Mouse (Mus musculus): ENCODE measurements around the gene Ndrg4. TPM values are rescaled to one million over a fixed set of nuclear protein-coding genes. Genes with fewer than 3 reads are reported as not detected.
"Not testable (repeated sequence)": the region's sequence is repeated elsewhere in the genome, so short reads cannot be mapped to it uniquely, and the experiment has no call there.

Ndrg4 gene
- polyA plus RNA-seq, 1 experiment from 2014 or later: 22.6 TPM

DNA sequence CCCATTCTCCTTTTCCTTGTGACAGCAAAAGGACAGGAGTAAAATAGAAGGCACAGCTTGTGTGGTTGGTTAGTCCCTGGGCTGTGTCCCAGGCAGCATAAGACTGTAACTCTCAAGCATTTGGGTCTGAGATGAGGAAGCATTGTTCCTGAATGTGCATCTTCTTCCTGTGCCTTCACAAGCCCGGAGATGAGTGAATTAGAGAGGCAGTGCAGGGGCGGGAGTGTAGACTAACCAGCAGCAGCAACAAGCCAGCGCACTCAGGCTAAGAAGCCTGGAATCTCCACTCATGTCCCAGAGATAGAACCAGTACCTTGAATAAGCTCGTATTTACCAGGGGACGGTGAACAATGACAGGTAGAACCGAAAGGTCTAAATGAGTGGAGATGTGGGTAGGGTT lies 15.2 kb upstream of the Ndrg4 start:
- H3K4me1 ChIP-seq: no peaks in the 10 kb centered on the region
- H3K9me3 ChIP-seq: no peaks in the 10 kb centered on the region
- no peak overlapping the region for H3K4me3 ChIP-seq
- WGBS: 86% methylated on average over 6 of the region's 6 CpGs
- H3K27ac ChIP-seq: no peak overlapping the region
- no peak for ATAC-seq (ENCODE audit: insufficient number of reproducible peaks, low FRiP score, low TSS enrichment, low read depth)
- no peaks in the 10 kb centered on the region for H3K36me3 ChIP-seq
- H3K9ac ChIP-seq: no peak overlapping the region
- no peak overlapping the region for H3K4me2 ChIP-seq
- H3K27me3 ChIP-seq: no peaks in the 10 kb centered on the region

DNA sequence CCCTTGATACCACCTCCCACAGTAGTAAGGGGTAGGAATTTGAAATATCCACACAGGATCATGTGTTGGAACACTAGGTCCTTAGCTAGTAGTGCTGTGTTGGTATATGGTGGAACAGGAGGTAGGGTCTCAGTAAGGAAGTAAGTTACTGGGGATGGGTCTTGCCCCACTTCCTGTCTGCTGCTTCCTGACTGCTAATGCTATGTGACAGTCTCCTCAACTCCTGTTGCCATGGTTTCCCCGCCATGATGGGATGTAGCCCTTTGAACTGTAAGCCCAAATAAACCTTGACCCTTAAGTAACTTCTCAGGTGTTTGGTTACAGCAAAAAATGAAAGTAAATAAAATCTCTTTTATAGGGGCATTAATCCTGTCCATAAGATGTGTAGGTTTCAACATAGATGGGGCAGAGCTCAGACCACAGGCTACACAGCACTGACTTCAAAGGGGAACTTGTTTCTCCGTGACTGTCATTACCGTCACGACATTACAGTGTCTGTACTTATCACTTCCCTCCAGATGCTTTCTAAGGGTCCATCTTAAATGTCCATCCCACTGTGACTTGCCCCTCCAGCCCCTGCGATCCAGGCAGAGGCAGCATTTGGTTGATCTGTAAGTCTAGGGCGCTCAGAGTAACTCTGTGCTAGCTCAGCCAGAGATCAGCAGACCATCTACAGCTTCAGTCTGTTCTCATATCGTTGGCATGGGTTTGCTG lies 13.7 kb upstream of the Ndrg4 start:
- H3K4me1 ChIP-seq: no peaks in the 10 kb centered on the region
- H3K36me3 ChIP-seq: no peaks in the 10 kb centered on the region
- H3K27ac ChIP-seq: no peak overlapping the region
- 71% methylated on average over 7 of the region's 7 CpGs for WGBS
- H3K4me3 ChIP-seq: no peak overlapping the region
- no peaks in the 10 kb centered on the region for H3K9me3 ChIP-seq
- H3K27me3 ChIP-seq: no peaks in the 10 kb centered on the region
- no peak overlapping the region for H3K9ac ChIP-seq
- ATAC-seq (ENCODE audit: insufficient number of reproducible peaks, low FRiP score, low TSS enrichment, low read depth): no peak
- H3K4me2 ChIP-seq: no peak overlapping the region

DNA sequence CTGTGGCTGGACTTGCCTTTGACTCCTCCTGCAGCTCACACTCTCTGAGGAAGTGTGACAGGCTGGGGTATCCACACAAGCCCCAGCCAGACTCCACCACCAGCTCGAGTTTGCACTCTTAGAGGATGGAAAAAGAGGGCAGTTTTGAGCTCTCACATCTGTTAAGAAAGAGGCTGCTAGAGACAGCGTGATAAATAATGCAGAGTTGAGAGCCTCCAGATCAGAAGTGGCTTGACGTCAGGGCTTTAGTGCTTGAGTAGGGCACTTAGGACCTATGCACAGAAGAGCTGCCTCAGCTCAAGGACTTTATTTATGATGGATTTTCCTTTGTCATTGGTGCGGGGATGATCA lies 13.2 kb upstream of the Ndrg4 start:
- no peaks in the 10 kb centered on the region for H3K9me3 ChIP-seq
- no peak for ATAC-seq (ENCODE audit: insufficient number of reproducible peaks, low FRiP score, low TSS enrichment, low read depth)
- H3K9ac ChIP-seq: no peak overlapping the region
- H3K27me3 ChIP-seq: no peaks in the 10 kb centered on the region
- no peaks in the 10 kb centered on the region for H3K4me1 ChIP-seq
- H3K4me2 ChIP-seq: no peak overlapping the region
- no peaks in the 10 kb centered on the region for H3K36me3 ChIP-seq
- H3K27ac ChIP-seq: no peak overlapping the region
- H3K4me3 ChIP-seq: no peak overlapping the region
- 63% methylated on average over 4 of the region's 4 CpGs for WGBS

DNA sequence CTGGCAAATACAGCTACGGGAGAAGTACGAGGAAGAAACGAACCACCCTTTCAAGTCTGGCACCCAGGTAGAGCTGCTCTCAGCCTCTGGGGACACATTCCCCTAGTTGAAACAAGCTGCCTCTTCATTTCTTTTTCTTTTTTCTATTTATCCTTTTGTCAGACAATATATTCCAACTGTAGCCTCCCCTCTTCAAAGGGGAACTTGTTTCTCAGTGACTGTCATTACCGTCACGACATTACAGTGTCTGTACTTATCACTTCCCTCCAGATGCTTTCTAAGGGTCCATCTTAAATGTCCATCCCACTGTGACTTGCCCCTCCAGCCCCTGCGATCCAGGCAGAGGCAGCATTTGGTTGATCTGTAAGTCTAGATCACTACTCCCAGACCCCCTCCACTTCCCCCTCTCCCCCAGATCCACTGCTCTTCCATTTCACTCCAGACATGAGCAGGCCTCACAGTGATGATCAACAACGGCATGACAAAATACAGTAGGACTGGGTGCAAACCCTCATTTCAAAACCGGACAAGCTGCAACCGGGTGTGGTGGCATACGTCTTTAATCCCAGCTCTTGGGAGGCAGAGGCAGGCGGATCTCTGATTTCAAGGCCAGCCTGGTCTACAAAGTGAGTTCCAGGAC lies 10.8 kb upstream of the Ndrg4 start:
- not testable (repeated sequence) for H3K4me1 ChIP-seq; H3K9ac ChIP-seq; H3K27me3 ChIP-seq; H3K4me2 ChIP-seq; H3K4me3 ChIP-seq; H3K27ac ChIP-seq; H3K9me3 ChIP-seq; ATAC-seq (ENCODE audit: insufficient number of reproducible peaks, low FRiP score, low TSS enrichment, low read depth); H3K36me3 ChIP-seq
- 92% methylated on average over 11 of the region's 11 CpGs for WGBS

DNA sequence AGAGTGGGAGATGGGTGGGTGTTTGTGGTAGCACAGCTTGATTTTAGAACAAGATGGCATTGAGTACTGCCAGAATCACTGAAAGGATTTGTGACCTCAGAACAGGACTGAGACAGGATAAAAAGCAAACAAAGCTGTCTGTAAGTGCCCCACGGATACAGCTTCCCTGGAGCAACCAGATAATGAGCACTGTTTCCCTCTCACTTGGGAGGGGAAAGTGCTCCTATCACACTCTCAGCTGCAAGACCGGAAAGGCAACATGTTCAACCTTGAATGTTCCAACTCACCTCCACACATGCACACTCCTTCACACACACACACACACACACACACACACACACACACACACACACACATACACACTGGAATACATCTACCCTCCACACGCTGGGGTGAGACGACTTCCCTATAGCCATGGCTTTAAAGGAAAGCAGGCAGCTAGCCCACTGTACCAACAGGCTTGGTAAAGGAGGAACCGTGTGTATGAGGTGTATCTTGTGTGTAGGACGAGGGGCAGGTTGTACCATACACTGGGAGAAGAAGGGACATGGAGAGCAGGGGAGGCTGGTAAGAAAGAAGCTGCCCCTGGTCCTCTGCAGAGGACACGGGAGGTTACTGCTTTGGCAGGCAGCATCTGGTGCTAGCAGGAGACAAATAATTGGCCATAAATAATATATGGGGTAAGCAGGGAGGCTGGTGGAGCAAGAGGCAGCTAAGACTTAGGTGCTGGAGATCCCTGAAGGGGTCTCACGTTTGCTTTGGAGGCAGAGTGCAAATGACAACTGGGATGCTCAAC lies 8.4 kb upstream of the Ndrg4 start:
- Histone ChIP-seq H3K36me3 (no peaks in the 10 kb centered on the region), H3K4me2 (no peak overlapping the region), H3K4me3 (no peak overlapping the region), H3K27me3 (peaks cover 11% of the 10 kb centered on the region), H3K4me1 (no peaks in the 10 kb centered on the region), H3K9me3 (no peaks in the 10 kb centered on the region), H3K9ac (no peak overlapping the region), H3K27ac (no peak overlapping the region)
- ATAC-seq (ENCODE audit: insufficient number of reproducible peaks, low FRiP score, low TSS enrichment, low read depth): no peak
- whole genome bisulfite sequencing: 39% methylated on average over 8 of the region's 8 CpGs

DNA sequence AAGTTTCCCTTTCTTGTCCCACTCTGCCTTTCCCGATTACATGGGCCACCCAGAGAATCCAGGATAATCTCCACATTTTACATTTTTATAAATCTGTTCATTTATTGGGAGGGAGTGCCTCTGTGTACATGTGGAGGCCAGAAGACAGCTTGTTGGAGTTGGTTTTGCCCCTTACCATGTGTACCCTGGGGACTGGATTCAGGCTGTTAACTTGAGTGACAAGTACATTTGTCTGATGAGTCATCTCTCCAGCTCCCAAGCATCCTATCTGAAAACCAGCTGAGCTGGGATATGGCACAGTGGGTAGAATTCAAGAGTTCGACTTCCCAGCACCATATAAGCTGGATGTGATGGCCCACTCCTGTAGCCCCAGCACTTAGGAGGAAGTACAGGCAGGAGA lies 6.8 kb upstream of the Ndrg4 start:
- Histone ChIP-seq H3K4me3 (no peak overlapping the region), H3K27me3 (peaks cover 25% of the 10 kb centered on the region), H3K9ac (no peak overlapping the region), H3K27ac (no peak overlapping the region), H3K36me3 (no peaks in the 10 kb centered on the region), H3K9me3 (no peaks in the 10 kb centered on the region), H3K4me1 (no peaks in the 10 kb centered on the region), H3K4me2 (no peak overlapping the region)
- WGBS: 68% methylated on average over 2 of the region's 2 CpGs
- ATAC-seq (ENCODE audit: insufficient number of reproducible peaks, low FRiP score, low TSS enrichment, low read depth): no peak

DNA sequence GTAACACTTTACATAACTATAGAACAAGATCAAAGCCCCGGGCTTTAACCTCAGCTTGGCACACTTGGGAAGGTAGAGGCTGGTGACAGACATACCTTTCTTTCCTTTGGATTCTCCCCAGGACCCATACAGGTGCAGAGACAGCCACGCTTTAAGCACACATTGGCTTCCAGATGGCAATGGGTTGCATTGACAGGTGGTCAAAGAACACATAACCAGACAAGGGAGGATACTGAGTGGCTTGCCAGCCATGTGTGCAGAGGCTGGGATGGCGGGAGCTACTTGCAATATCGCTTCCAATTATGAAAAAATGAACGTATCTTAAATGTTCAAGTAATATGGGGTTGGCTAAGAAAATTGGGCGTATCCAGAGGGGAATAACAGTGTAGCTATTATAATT lies 4.9 kb upstream of the Ndrg4 start:
- no peak overlapping the region for H3K4me3 ChIP-seq

DNA sequence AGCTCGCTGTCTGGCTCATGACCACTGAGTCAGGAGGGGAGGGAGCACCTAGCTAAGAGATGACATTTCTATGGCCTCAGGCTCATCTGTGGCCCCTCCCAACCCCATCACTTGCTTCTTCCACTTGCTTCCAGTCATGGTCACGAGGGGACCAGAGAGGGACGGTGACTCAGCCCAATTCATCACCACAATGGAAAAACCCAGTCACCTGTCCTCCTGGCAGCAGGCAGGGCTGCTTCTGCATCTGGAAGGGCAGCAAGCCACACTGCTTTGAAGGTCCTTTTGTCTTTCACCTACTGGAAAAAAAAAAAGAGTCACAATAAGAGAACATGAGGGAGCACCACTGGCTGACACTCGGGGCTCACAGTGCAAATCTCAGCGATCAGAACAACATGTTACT lies 4.0 kb upstream of the Ndrg4 start:
- H3K27ac ChIP-seq: no peak overlapping the region
- H3K9ac ChIP-seq: no peak overlapping the region
- peaks cover 53% of the 10 kb centered on the region for H3K27me3 ChIP-seq
- no peak overlapping the region for H3K4me3 ChIP-seq
- no peak for ATAC-seq (ENCODE audit: insufficient number of reproducible peaks, low FRiP score, low TSS enrichment, low read depth)
- no peak overlapping the region for H3K4me2 ChIP-seq
- peaks cover 7% of the 10 kb centered on the region for H3K4me1 ChIP-seq
- H3K36me3 ChIP-seq: no peaks in the 10 kb centered on the region
- H3K9me3 ChIP-seq: no peaks in the 10 kb centered on the region
- 67% methylated on average over 5 of the region's 5 CpGs for WGBS

More for the DNA sequence above, 4.9 kb upstream of the Ndrg4 start:
- Histone ChIP-seq H3K9me3 (no peaks in the 10 kb centered on the region), H3K36me3 (no peaks in the 10 kb centered on the region), H3K9ac (no peak overlapping the region), H3K27ac (no peak overlapping the region), H3K4me1 (no peaks in the 10 kb centered on the region), H3K27me3 (peaks cover 43% of the 10 kb centered on the region), H3K4me2 (no peak overlapping the region)
- WGBS: 84% methylated on average over 6 of the region's 6 CpGs
- no peak for ATAC-seq (ENCODE audit: insufficient number of reproducible peaks, low FRiP score, low TSS enrichment, low read depth)

DNA sequence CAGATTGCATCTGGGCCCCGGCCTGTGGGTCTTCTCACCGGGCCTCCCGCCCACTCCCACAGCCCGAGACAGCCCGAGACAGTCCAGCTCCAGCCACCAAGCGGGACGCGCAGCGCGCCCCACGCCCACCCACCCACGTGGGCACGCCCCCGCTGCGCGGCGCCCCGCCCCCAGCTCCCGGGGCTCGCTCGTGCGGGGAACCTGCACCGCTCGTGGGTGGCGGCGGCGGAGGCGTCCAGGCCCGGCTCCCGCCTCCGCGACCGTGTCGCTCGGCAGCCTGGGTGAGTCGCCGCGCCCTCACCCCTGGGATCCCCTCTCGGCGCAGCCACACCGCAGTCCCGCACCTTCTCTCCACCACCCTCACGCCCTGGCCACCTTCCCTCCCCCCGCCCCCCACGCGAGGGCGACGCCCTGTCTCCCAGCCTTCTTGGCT lies 827 bp downstream of the Ndrg4 start:
- Histone ChIP-seq H3K9ac (peak overlapping the region; percentile 35), H3K4me2 (peak overlapping the region; percentile 98), H3K27ac (no peak overlapping the region), H3K36me3 (no peaks in the 10 kb centered on the region), H3K4me1 (peaks cover 18% of the 10 kb centered on the region), H3K27me3 (peaks cover 82% of the 10 kb centered on the region), H3K9me3 (no peaks in the 10 kb centered on the region), H3K4me3 (peak overlapping the region; percentile 55)
- no peak for ATAC-seq (ENCODE audit: insufficient number of reproducible peaks, low FRiP score, low TSS enrichment, low read depth)
- under 1% methylated on average over 36 of the region's 48 CpGs for WGBS

DNA sequence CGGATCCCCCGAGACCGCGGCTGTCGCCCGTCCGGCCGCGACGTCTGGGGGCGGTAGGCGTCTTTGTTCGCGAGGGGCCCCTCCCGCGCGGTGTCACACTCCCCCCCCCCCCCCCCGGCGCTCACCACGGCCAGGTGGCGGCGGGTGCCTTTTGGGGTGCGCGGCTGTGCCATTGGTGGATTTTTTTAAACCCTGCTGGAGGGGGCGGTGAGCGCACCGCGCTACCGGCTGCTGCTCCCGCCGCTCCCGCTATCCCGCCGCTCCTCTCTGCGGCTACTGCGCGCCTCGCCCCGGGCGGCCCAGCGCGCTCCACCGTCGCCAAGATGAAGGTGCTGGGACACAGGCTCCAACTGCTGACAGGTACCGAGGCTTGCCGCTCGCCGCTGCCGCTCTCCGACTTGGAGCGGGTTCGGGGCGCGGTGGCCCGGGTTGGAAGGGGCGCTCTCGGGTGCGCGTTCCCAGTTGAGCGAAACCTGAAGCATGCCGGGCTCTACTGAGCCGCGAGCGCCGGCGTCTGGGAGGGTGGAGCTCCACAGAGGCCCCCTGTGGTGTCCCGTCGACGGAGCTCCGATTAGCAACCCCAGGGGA lies 1.3 kb downstream of the Ndrg4 start:
- under 1% methylated on average over 64 of the region's 70 CpGs for WGBS
- Histone ChIP-seq H3K4me2 (peak overlapping the region; percentile 98), H3K27ac (no peak overlapping the region), H3K9me3 (no peaks in the 10 kb centered on the region), H3K9ac (peak overlapping the region; percentile 35), H3K4me1 (peaks cover 18% of the 10 kb centered on the region), H3K4me3 (peak overlapping the region; percentile 55), H3K36me3 (no peaks in the 10 kb centered on the region), H3K27me3 (peaks cover 77% of the 10 kb centered on the region)
- ATAC-seq (ENCODE audit: insufficient number of reproducible peaks, low FRiP score, low TSS enrichment, low read depth): no peak

DNA sequence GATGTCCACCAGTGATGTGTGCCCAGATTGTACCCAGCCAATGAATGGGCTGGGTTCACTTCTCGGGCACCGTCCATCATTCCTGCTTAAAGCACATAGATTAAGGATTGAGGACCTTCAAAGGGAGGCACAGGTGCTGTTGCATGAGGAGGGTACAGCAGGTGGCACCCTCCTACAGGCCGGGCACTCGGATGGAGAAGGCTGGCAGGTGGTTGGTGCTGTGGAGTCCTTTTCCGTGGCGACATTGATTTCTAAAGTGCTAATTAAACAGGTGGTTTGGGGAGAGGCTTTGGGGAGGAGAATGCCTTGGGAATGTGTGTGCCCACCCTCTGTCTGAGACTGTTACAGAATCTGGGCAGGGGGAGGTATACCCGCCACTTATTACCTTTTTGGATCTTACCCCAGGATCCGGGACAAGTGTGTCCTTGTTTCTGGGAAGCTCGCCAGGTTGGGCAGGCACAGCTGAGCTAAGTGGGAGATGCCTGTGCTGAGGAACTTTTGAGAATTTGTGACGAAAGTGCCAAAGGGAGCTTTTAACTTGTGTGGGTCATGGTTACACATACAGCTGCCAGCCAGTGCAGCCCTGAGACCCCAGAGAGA lies 11.4 kb downstream of the Ndrg4 start:
- Histone ChIP-seq H3K27me3 (peaks cover 14% of the 10 kb centered on the region; the same call in 1 of the 2 replicates), H3K4me1 (peaks cover 3% of the 10 kb centered on the region; the same call in 1 of the 2 replicates), H3K9ac (no peak overlapping the region), H3K27ac (no peak overlapping the region), H3K4me3 (no peak overlapping the region), H3K4me2 (no peak overlapping the region), H3K9me3 (no peaks in the 10 kb centered on the region), H3K36me3 (no peaks in the 10 kb centered on the region)
- 58% methylated on average over 10 of the region's 10 CpGs for WGBS
- ATAC-seq (ENCODE audit: insufficient number of reproducible peaks, low FRiP score, low TSS enrichment, low read depth): no peak

Measured in limb, embryonic 15.5 days (tissue).